Mouse (Mus musculus): ENCODE measurements around the gene Wwox. TPM values are rescaled to one million over a fixed set of nuclear protein-coding genes. Genes with fewer than 3 reads are reported as not detected.

Wwox gene
- total and polyA plus RNA-seq, 3 experiments = 7.6 to 61.8 (median 12.2) TPM

DNA sequence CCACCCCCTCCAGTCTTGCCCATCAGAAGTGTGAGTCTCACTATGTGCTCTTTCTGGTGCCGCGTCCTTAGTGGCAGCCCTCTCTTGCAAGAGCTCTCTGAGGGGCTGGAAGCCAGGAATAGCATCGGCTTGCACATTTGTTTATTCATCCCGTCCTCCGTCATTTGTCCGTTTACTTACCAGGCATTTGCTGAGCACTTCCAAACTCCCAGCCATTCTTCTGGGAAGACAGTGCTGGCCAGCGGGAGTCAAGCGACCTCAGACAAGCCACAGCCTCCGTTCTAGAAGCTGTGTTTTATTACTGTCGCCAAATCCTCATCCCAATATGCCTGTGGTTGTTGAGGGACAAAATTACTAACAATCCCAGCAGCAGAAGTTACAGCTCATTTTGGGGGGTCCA, 241.7 kb downstream of the Wwox start:
- TF ChIP-seq RAD21 (IDR thresholded peaks at IDR 0.05; ENCODE audit: low read depth, low read length) (no peak), HCFC1 (IDR thresholded peaks at IDR 0.05; ENCODE audit: low read depth, low read length) (no peak), ELF1 (IDR thresholded peaks at IDR 0.05; ENCODE audit: low read depth, low read length) (no peak), KAT2A (conservative IDR thresholded peaks at IDR 0.05; ENCODE audit: low read depth, low read length) (no peak)
- no peaks in the 10 kb centered on the region for H3K79me2 ChIP-seq (ENCODE audit: control insufficient read depth, insufficient read depth, low read length, poor library complexity)
- H3K4me1 ChIP-seq (ENCODE audit: control insufficient read depth in 1 of 2, insufficient read depth in 2 of 2, low read length in 2 of 2) = no peaks in the 10 kb centered on the region
- H3K27me3 ChIP-seq (ENCODE audit: control insufficient read depth in 1 of 2, insufficient read depth in 2 of 2, low read length in 2 of 2) = no peaks in the 10 kb centered on the region
- H3K9me3 ChIP-seq (replicated peaks; ENCODE audit: insufficient read depth, low read length) = no peaks in the 10 kb centered on the region
- H3K36me3 ChIP-seq (ENCODE audit: control insufficient read depth in 1 of 2, insufficient read depth in 2 of 2, low read length in 2 of 2) = no peaks in the 10 kb centered on the region
- no peak overlapping the region for H3K9ac ChIP-seq (ENCODE audit: control insufficient read depth, low read depth, low read length, poor library complexity, severe bottlenecking)
- no peak overlapping the region for H3K4me3 ChIP-seq (ENCODE audit: control insufficient read depth in 1 of 2, insufficient read depth in 1 of 2, low read depth in 2 of 2, low read length in 2 of 2)
- no peak for DNase-seq (ENCODE audit: low read depth, low spot score)
- no peak overlapping the region for H3K27ac ChIP-seq (ENCODE audit: control insufficient read depth, low read depth, low read length)

DNA sequence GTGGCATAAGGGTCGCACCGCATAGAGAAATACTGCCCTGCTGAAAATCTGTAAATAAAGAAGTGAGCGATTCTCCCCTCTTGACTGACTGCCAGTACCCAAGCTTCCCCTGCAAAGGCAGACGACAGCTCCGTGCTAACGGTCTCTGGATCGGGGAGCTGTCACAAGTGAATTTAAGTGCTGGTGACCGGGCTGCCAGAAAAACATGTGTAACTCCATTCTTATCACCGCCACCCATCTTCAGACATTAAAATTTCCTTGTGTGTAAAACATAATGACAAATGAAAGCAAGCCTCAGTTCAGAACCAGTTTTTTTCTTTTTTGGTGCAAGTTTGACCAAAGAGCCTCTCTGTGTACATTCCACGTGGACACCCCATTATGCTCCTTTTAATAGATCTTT, 242.7 kb downstream of the Wwox start:
- no peaks in the 10 kb centered on the region for H3K4me1 ChIP-seq (ENCODE audit: control insufficient read depth in 1 of 2, insufficient read depth in 2 of 2, low read length in 2 of 2)
- no peaks in the 10 kb centered on the region for H3K79me2 ChIP-seq (ENCODE audit: control insufficient read depth, insufficient read depth, low read length, poor library complexity)
- no peaks in the 10 kb centered on the region for H3K27me3 ChIP-seq (ENCODE audit: control insufficient read depth in 1 of 2, insufficient read depth in 2 of 2, low read length in 2 of 2)
- H3K9me3 ChIP-seq (replicated peaks; ENCODE audit: insufficient read depth, low read length) = no peaks in the 10 kb centered on the region
- DNase-seq (ENCODE audit: low read depth, low spot score) = no peak
- no peak overlapping the region for H3K27ac ChIP-seq (ENCODE audit: control insufficient read depth, low read depth, low read length)
- TF ChIP-seq POLR2AphosphoS2 (IDR thresholded peaks at IDR 0.05; ENCODE audit: low read length) (no peak), KAT2A (conservative IDR thresholded peaks at IDR 0.05; ENCODE audit: low read depth, low read length) (no peak), MYC (IDR thresholded peaks at IDR 0.05; ENCODE audit: low read depth, low read length) (no peak), MAFK (IDR thresholded peaks at IDR 0.05; ENCODE audit: borderline replicate concordance, low read depth, low read length) (no peak), BHLHE40 (IDR thresholded peaks at IDR 0.05; ENCODE audit: borderline replicate concordance, low read depth, low read length) (no peak), TAL1 (IDR thresholded peaks at IDR 0.05; ENCODE audit: low read length) (no peak), CTCF (IDR thresholded peaks at IDR 0.05 in 2 of 3, conservative IDR thresholded peaks at IDR 0.05 in 1 of 3; ENCODE audit: control insufficient read depth in 1 of 3, insufficient read depth in 1 of 3, low read depth in 2 of 3, low read length in 3 of 3, poor library complexity in 1 of 3, severe bottlenecking in 1 of 3) (no peak), USF1 (IDR thresholded peaks at IDR 0.05; ENCODE audit: low read depth, low read length) (no peak)
- no peak overlapping the region for H3K4me3 ChIP-seq (ENCODE audit: control insufficient read depth in 1 of 2, insufficient read depth in 1 of 2, low read depth in 2 of 2, low read length in 2 of 2)
- no peak overlapping the region for H3K9ac ChIP-seq (ENCODE audit: control insufficient read depth, low read depth, low read length, poor library complexity, severe bottlenecking)
- no peaks in the 10 kb centered on the region for H3K36me3 ChIP-seq (ENCODE audit: control insufficient read depth in 1 of 2, insufficient read depth in 2 of 2, low read length in 2 of 2)

DNA sequence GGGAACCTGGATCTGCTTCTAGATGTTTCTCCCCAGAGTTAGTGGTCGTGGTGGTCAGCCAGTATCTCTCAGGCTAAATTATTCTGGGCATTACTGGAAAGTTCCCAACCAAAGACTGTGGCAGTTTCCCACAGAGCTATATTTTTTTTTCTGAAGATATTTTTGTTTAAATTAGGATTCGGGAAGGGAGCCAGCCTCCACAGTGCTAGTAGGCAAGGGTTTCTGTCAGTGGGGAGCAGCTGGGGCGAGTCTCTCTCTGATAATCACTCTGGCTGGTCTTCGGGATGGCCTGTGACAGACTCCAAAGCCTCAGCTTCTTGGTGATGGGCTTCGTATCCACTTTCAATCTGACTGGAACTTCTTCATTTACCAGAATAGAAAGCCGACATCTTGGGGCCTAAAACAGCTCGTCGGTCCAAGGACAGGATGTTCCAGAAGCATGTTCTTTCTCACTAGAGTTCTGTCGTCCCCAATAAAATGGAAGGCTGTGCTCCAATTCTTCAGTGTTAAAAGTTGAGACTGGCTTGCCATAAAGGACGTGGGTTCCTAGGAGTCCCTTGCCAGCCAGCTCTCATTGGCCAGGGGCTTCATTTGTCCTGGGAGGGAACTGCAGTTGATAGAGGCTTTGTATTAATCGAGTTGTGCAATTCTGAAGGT, 244.7 kb downstream of the Wwox start:
- Histone ChIP-seq H3K27me3 (ENCODE audit: control insufficient read depth in 1 of 2, insufficient read depth in 2 of 2, low read length in 2 of 2) (no peaks in the 10 kb centered on the region), H3K9ac (ENCODE audit: control insufficient read depth, low read depth, low read length, poor library complexity, severe bottlenecking) (no peak overlapping the region), H3K4me1 (ENCODE audit: control insufficient read depth in 1 of 2, insufficient read depth in 2 of 2, low read length in 2 of 2) (no peaks in the 10 kb centered on the region), H3K36me3 (ENCODE audit: control insufficient read depth in 1 of 2, insufficient read depth in 2 of 2, low read length in 2 of 2) (no peaks in the 10 kb centered on the region), H3K79me2 (ENCODE audit: control insufficient read depth, insufficient read depth, low read length, poor library complexity) (no peaks in the 10 kb centered on the region), H3K9me3 (replicated peaks; ENCODE audit: insufficient read depth, low read length) (no peaks in the 10 kb centered on the region), H3K27ac (ENCODE audit: control insufficient read depth, low read depth, low read length) (no peak overlapping the region), H3K4me3 (ENCODE audit: control insufficient read depth in 1 of 2, insufficient read depth in 1 of 2, low read depth in 2 of 2, low read length in 2 of 2) (no peak overlapping the region)
- no peak for DNase-seq (ENCODE audit: low read depth, low spot score)
- TF ChIP-seq MYB (IDR thresholded peaks at IDR 0.05; ENCODE audit: low read depth, low read length) (no peak), GATA1 (IDR thresholded peaks at IDR 0.05; ENCODE audit: low read depth, low read length) (no peak), SIN3A (IDR thresholded peaks at IDR 0.05; ENCODE audit: low read length) (no peak), POLR2A (IDR thresholded peaks at IDR 0.05; ENCODE audit: control insufficient read depth in 1 of 2, insufficient read depth in 1 of 2, low read depth in 1 of 2, low read length in 2 of 2, poor library complexity in 1 of 2) (no peak), POLR2AphosphoS2 (IDR thresholded peaks at IDR 0.05; ENCODE audit: low read length) (no peak), MAFK (IDR thresholded peaks at IDR 0.05; ENCODE audit: borderline replicate concordance, low read depth, low read length) (no peak), RAD21 (IDR thresholded peaks at IDR 0.05; ENCODE audit: low read depth, low read length) (no peak), SMC3 (IDR thresholded peaks at IDR 0.05; ENCODE audit: low read depth, low read length) (no peak), CHD1 (IDR thresholded peaks at IDR 0.05; ENCODE audit: low read depth, low read length) (no peak), USF1 (IDR thresholded peaks at IDR 0.05; ENCODE audit: low read depth, low read length) (no peak), EP300 (IDR thresholded peaks at IDR 0.05; ENCODE audit: low read depth in 1 of 2, low read length in 2 of 2) (no peak), USF2 (IDR thresholded peaks at IDR 0.05; ENCODE audit: borderline replicate concordance in 1 of 2, insufficient read depth in 1 of 2, low read depth in 1 of 2, low read length in 2 of 2) (no peak), MEF2A (IDR thresholded peaks at IDR 0.05; ENCODE audit: extremely low read depth, insufficient replicate concordance, low read depth, low read length, poor library complexity, severe bottlenecking) (no peak), TCF12 (IDR thresholded peaks at IDR 0.05; ENCODE audit: low read depth, low read length) (no peak), UBTF (IDR thresholded peaks at IDR 0.05; ENCODE audit: borderline replicate concordance, insufficient read depth, low read depth, low read length) (no peak), NRF1 (IDR thresholded peaks at IDR 0.05; ENCODE audit: insufficient read depth, low read depth, low read length, poor library complexity, severe bottlenecking) (no peak), HCFC1 (IDR thresholded peaks at IDR 0.05; ENCODE audit: low read depth, low read length) (no peak), ZKSCAN1 (IDR thresholded peaks at IDR 0.05; ENCODE audit: low read depth, low read length) (no peak)
